In the genomic region with DNA sequence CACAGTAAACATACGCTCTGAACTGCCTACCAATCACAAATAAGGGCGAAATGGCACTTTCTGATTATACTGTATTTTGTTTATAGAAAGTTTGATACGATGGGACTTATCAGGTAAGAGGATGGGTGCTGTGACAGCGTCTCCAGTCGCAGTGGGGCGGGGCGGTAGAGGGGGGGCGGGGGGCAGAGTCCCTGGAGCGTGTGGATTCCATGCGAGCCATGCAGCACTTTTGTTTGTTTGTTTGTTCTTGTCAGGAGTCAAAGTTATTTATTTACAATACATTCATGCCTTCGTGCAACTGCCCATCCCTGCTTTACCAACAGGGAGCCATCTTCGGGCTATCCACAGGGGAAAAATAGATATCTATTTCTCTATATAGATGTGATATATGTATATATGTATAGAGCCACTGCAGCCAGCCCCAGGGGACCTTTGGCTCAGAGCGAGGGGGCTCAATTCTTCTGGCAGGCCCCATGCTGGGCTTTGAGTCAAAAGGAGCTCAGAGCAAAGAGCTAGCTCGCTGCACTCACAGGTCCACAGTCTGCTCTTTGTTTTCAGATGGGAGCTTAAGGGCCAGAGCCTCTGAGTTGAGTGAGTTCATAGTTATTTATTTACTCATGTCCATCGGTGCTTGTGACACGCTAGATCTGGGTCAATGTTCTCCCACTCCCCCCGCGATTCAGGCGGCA, we compare ENCODE assay signal across 9 mouse cellular contexts. TPM values are rescaled to one million over a fixed set of nuclear protein-coding genes. Genes with fewer than 3 reads are reported as not detected.
A peak's percentile ranks its signal among the peaks of the same experiment; 100 is the strongest.
DNase-seq lines count a peak whose midpoint lies in the region; ATAC-seq and TF ChIP-seq lines count a peak whose summit lies in the region.
"Had no signal": no experiment of that assay in that cellular context is flagged by ENCODE, and none has a peak within 500 bp of the region (broad histone marks: within the 10 kb centered on the region; RNA-seq: fewer than 3 reads in every experiment).

No protein-coding gene starts in this region.

- WGBS in lung, embryonic 16.5 days = 3% methylated on average over 19 of the region's 19 CpGs
- whole genome bisulfite sequencing in embryonic facial prominence, embryonic 11.5 days = 2% methylated on average over 19 of the region's 19 CpGs
- WGBS in intestine, postnatal 0 days = 9% methylated on average over 19 of the region's 19 CpGs
- WGBS in liver, postnatal 0 days (ENCODE audit: insufficient replicate concordance) = 5% methylated on average over 19 of the region's 19 CpGs
- WGBS in thymus, adult 2 months = 13% methylated on average over 19 of the region's 19 CpGs

- peaks cover 9% of the 10 kb centered on the region; the same call in 1 of the 2 replicates for H3K4me1 ChIP-seq in lung, embryonic 16.5 days (replicated peaks; ENCODE audit: control insufficient read depth, insufficient read depth, low read length)
- H3K4me1 ChIP-seq in embryonic facial prominence, embryonic 11.5 days (ENCODE audit: control insufficient read depth, insufficient read depth, low read length) = no peaks in the 10 kb centered on the region
- no peaks in the 10 kb centered on the region for H3K4me1 ChIP-seq in intestine, postnatal 0 days (replicated peaks; ENCODE audit: control insufficient read depth, insufficient read depth, low read length)
- H3K4me1 ChIP-seq in liver, postnatal 0 days (ENCODE audit: insufficient read depth) = no peaks in the 10 kb centered on the region
- no peaks in the 10 kb centered on the region for H3K4me1 ChIP-seq in thymus, adult 2 months (replicated peaks; ENCODE audit: control insufficient read depth, insufficient read depth, low read length)

- H3K4me2 ChIP-seq in lung, embryonic 16.5 days (ENCODE audit: low read depth, low read length) = peak overlapping the region; percentile 58
- peak overlapping the region; percentile 61 for H3K4me2 ChIP-seq in embryonic facial prominence, embryonic 11.5 days (ENCODE audit: low read depth, low read length)
- peak overlapping the region; percentile 55 for H3K4me2 ChIP-seq in intestine, postnatal 0 days (replicated peaks; ENCODE audit: low read depth)
- H3K4me2 ChIP-seq in liver, postnatal 0 days (ENCODE audit: low read depth, low read length) = peak overlapping the region; percentile 40

- no peak overlapping the region for H3K27ac ChIP-seq in lung, embryonic 16.5 days (ENCODE audit: low read length)
- no peak overlapping the region for H3K27ac ChIP-seq in embryonic facial prominence, embryonic 11.5 days (replicated peaks; ENCODE audit: low read depth, low read length)
- H3K27ac ChIP-seq in intestine, postnatal 0 days (ENCODE audit: low read depth, low read length) = no peak overlapping the region
- H3K27ac ChIP-seq in liver, postnatal 0 days (ENCODE audit: low read depth) = no peak overlapping the region
- H3K27ac ChIP-seq in thymus, adult 2 months (ENCODE audit: control insufficient read depth, insufficient read depth, low read length) = no peak overlapping the region
- H3K27ac ChIP-seq: macrophage had no signal

- peaks cover 34% of the 10 kb centered on the region for H3K27me3 ChIP-seq in lung, embryonic 16.5 days (ENCODE audit: control insufficient read depth, insufficient read depth, low read depth, low read length)
- H3K27me3 ChIP-seq in embryonic facial prominence, embryonic 11.5 days (ENCODE audit: control insufficient read depth, insufficient read depth, low read length) = peaks cover 22% of the 10 kb centered on the region
- H3K27me3 ChIP-seq in intestine, postnatal 0 days (replicated peaks; ENCODE audit: control insufficient read depth, insufficient read depth, low read length) = peaks cover 20% of the 10 kb centered on the region; the same call in 1 of the 2 replicates
- H3K27me3 ChIP-seq in liver, postnatal 0 days (ENCODE audit: insufficient read depth, low read length) = peaks cover 24% of the 10 kb centered on the region
- H3K27me3 ChIP-seq in thymus, adult 2 months (ENCODE audit: control insufficient read depth, insufficient read depth, low read length) = no peaks in the 10 kb centered on the region

- no peaks in the 10 kb centered on the region for H3K9me3 ChIP-seq in lung, embryonic 16.5 days (ENCODE audit: control insufficient read depth, low read length)
- H3K9me3 ChIP-seq in embryonic facial prominence, embryonic 11.5 days (replicated peaks; ENCODE audit: control insufficient read depth, low read length) = no peaks in the 10 kb centered on the region
- H3K9me3 ChIP-seq in intestine, postnatal 0 days (ENCODE audit: control insufficient read depth) = no peaks in the 10 kb centered on the region
- H3K9me3 ChIP-seq in liver, postnatal 0 days (ENCODE audit: low read length) = no peaks in the 10 kb centered on the region

- TF ChIP-seq POLR2A in thymus, adult 2 months (IDR thresholded peaks at IDR 0.05; ENCODE audit: control insufficient read depth, extremely low read depth, insufficient read depth, low read length, poor library complexity) = no peak

- no peak for DNase-seq in lung, adult 18-20 months
- DNase-seq in embryonic facial prominence, embryonic 11.5 days (ENCODE audit: low spot score) = peak; percentile 24
- DNase-seq in liver, postnatal 0 days = no peak
- DNase-seq in thymus, adult 2 months = no peak
- no peak for DNase-seq in urinary bladder, postnatal 25 days (ENCODE audit: low spot score)

- TF ChIP-seq EP300 in liver, postnatal 0 days (IDR thresholded peaks at IDR 0.05; ENCODE audit: low read depth) = no peak

- no peak for TF ChIP-seq CTCF in intestine, postnatal 0 days (IDR thresholded peaks at IDR 0.05; ENCODE audit: low read depth)
- no peak for TF ChIP-seq CTCF in liver, postnatal 0 days (IDR thresholded peaks at IDR 0.05; ENCODE audit: low read depth)
- TF ChIP-seq CTCF in thymus, adult 2 months (IDR thresholded peaks at IDR 0.05; ENCODE audit: borderline replicate concordance, control insufficient read depth, extremely low read depth, insufficient read depth, low read length, poor library complexity) = no peak

- no peaks in the 10 kb centered on the region for H3K36me3 ChIP-seq in lung, embryonic 16.5 days (ENCODE audit: control insufficient read depth, insufficient read depth, low read length)
- no peaks in the 10 kb centered on the region for H3K36me3 ChIP-seq in embryonic facial prominence, embryonic 11.5 days (replicated peaks; ENCODE audit: control insufficient read depth, insufficient read depth, low read depth, low read length)
- no peaks in the 10 kb centered on the region for H3K36me3 ChIP-seq in intestine, postnatal 0 days (ENCODE audit: control insufficient read depth, insufficient read depth)
- H3K36me3 ChIP-seq in liver, postnatal 0 days (replicated peaks; ENCODE audit: insufficient read depth, low read length) = no peaks in the 10 kb centered on the region
- no peaks in the 10 kb centered on the region for H3K36me3 ChIP-seq in thymus, adult 2 months (ENCODE audit: control insufficient read depth, insufficient read depth, low read length)

- H3K9ac ChIP-seq in lung, embryonic 16.5 days (ENCODE audit: low read length) = no peak overlapping the region
- no peak overlapping the region for H3K9ac ChIP-seq in embryonic facial prominence, embryonic 11.5 days (replicated peaks; ENCODE audit: low read length)
- H3K9ac ChIP-seq in intestine, postnatal 0 days (ENCODE audit: low read depth, low read length) = no peak overlapping the region
- no peak overlapping the region for H3K9ac ChIP-seq in liver, postnatal 0 days (replicated peaks)

- peak; percentile 26; the same call in 1 of the 2 replicates for ATAC-seq in lung, embryonic 16.5 days (ENCODE audit: low read depth)
- peak; percentile 24; the same call in 1 of the 2 replicates for ATAC-seq in embryonic facial prominence, embryonic 11.5 days (replicated peaks; ENCODE audit: insufficient number of reproducible peaks, low FRiP score, low TSS enrichment, low read depth)
- no peak for ATAC-seq in intestine, postnatal 0 days
- ATAC-seq in liver, postnatal 0 days = no peak
- ATAC-seq in erythroid progenitor cell, adult 5-6 weeks (replicated peaks; ENCODE audit: low FRiP score, poor library complexity, severe bottlenecking) = no peak

- peak overlapping the region; percentile 36 for H3K4me3 ChIP-seq in lung, embryonic 16.5 days (ENCODE audit: low read length)
- peak overlapping the region; percentile 19 for H3K4me3 ChIP-seq in embryonic facial prominence, embryonic 11.5 days (ENCODE audit: low read depth, low read length)
- peak overlapping the region; percentile 23 for H3K4me3 ChIP-seq in intestine, postnatal 0 days (ENCODE audit: low read depth, low read length)
- no peak overlapping the region for H3K4me3 ChIP-seq in liver, postnatal 0 days (ENCODE audit: low read depth, low read length)
- no peak overlapping the region for H3K4me3 ChIP-seq in thymus, adult 2 months (ENCODE audit: control insufficient read depth, insufficient read depth, low read length)

RNA-seq across cellular contexts. Expression of gene Slitrk1, which starts 3.4 kb away (rescaled TPM):
- 0.10 TPM in 1 of 2 replicates, not detected in the other for polyA plus RNA-seq in lung, embryonic 16.5 days (2015; fragmentation: Nextera tagmentation; extraction: Ambion mirVana)
- 2.1 and 2.9 TPM in 2 replicates for polyA plus RNA-seq in embryonic facial prominence, embryonic 11.5 days (2014; fragmentation: Nextera tagmentation; extraction: Ambion mirVana)
- polyA plus RNA-seq in intestine, postnatal 0 days (2015; fragmentation: Nextera tagmentation; extraction: Ambion mirVana) = 0.25 and 0.39 TPM in 2 replicates
- polyA plus RNA-seq in liver, postnatal 0 days (2015; fragmentation: Nextera tagmentation; extraction: Ambion mirVana) = not detected in 2 replicates
- 0.03 TPM in 1 of 2 replicates, not detected in the other for polyA plus RNA-seq in thymus, adult 2 months (2012; rRNA removed)
- total RNA-seq in erythroid progenitor cell, adult 5-6 weeks (2015; ENCODE audit: low replicate concordance) = not detected in 2 replicates
- total RNA-seq in erythroid progenitor cell, adult 5-6 weeks (2017; ENCODE audit: low replicate concordance) = not detected in 2 replicates
- polyA plus RNA-seq: macrophage had no signal

Comparison
In these comparisons a context has a peak if more than half of its experiments do, and no peak if none do; other contexts are left out.
1. ATAC-seq: peak in lung, embryonic 16.5 days (single experiment) and embryonic facial prominence, embryonic 11.5 days (single experiment); none in intestine, postnatal 0 days (single experiment), liver, postnatal 0 days (single experiment) and erythroid progenitor cell, adult 5-6 weeks (single experiment).
2. H3K4me3 ChIP-seq: peak in lung, embryonic 16.5 days (single experiment), embryonic facial prominence, embryonic 11.5 days (single experiment) and intestine, postnatal 0 days (single experiment); none in liver, postnatal 0 days (single experiment) and thymus, adult 2 months (single experiment).
3. Peak in every context shown above with its lines, with median percentiles within 50 percentile points of each other: H3K4me2 ChIP-seq.